Mouse (Mus musculus) C2C12 (cell line): Measurements from ENCODE around the gene Megf8. TPM values are rescaled to one million over a fixed set of nuclear protein-coding genes. Genes with fewer than 3 reads are reported as not detected.

Experiments used
- H3K27me3 ChIP-seq: one replicate; pipeline ENCODE4 v1.6.1; 2011; ENCODE audit not compliant: control insufficient read depth, insufficient read depth, insufficient read length
- H3K36me3 ChIP-seq: one replicate; pipeline ENCODE4 v1.6.1; 2011; ENCODE audit not compliant: control insufficient read depth, insufficient read depth
- H3K4me3 ChIP-seq: one replicate; pipeline ENCODE4 v1.5.1; 2011; ENCODE audit warnings: mild to moderate bottlenecking, control low read depth; ENCODE audit not compliant: poor library complexity, insufficient read depth, severe bottlenecking
- H3K79me2 ChIP-seq: one replicate; pipeline ENCODE4 v1.6.1; 2011; ENCODE audit not compliant: control insufficient read depth, insufficient read depth
- H3K79me3 ChIP-seq: one replicate; pipeline ENCODE4 v1.6.1; 2011; ENCODE audit warnings: low read depth, control low read depth
- H3ac ChIP-seq: one replicate; pipeline ENCODE3; 2011; ENCODE audit warnings: low read depth; ENCODE audit not compliant: control insufficient read depth, insufficient read length
- CEBPB ChIP-seq: IDR thresholded peaks from one replicate; pipeline ENCODE4 v1.6.1; 2011; ENCODE audit warnings: low read depth, mild to moderate bottlenecking, control low read depth, moderate library complexity
- CTCF ChIP-seq: IDR thresholded peaks from one replicate; pipeline ENCODE4 v1.5.1; 2011; ENCODE audit not compliant: control insufficient read depth, insufficient read depth, insufficient read length
- FOSL1 ChIP-seq: IDR thresholded peaks from one replicate; pipeline ENCODE4 v1.8.0; 2011; ENCODE audit warnings: mild to moderate bottlenecking, low read length; ENCODE audit not compliant: poor library complexity, insufficient read depth, severe bottlenecking
- MAX ChIP-seq: IDR thresholded peaks from one replicate; pipeline ENCODE4 v1.6.1; 2011; ENCODE audit warnings: mild to moderate bottlenecking, control low read depth
- MYOD1 ChIP-seq: IDR thresholded peaks from one replicate; pipeline ENCODE4 v1.6.1; 2011; ENCODE audit warnings: low read depth; ENCODE audit not compliant: control insufficient read depth, insufficient read length
- MYOG ChIP-seq: IDR thresholded peaks from one replicate; pipeline ENCODE4 v1.6.1; 2011; ENCODE audit not compliant: control insufficient read depth, insufficient read length; ENCODE audit errors: extremely low read depth
- USF1 ChIP-seq: IDR thresholded peaks from one replicate; pipeline ENCODE4 v1.6.1; 2011; ENCODE audit warnings: low read depth, mild to moderate bottlenecking, control low read depth, moderate library complexity
- polyA plus RNA-seq: library from polyadenylated mRNA; unstranded; fragments of >200 nt; fragmentation: generic; extraction: Trizol; gene quantifications from one replicate; pipeline ENCODE4 v1.2.1, GENCODE M21; 2012; ENCODE audit warnings: missing spikeins

The Megf8 gene
- polyA plus RNA-seq, 1 experiment, result 31.9 TPM

DNA sequence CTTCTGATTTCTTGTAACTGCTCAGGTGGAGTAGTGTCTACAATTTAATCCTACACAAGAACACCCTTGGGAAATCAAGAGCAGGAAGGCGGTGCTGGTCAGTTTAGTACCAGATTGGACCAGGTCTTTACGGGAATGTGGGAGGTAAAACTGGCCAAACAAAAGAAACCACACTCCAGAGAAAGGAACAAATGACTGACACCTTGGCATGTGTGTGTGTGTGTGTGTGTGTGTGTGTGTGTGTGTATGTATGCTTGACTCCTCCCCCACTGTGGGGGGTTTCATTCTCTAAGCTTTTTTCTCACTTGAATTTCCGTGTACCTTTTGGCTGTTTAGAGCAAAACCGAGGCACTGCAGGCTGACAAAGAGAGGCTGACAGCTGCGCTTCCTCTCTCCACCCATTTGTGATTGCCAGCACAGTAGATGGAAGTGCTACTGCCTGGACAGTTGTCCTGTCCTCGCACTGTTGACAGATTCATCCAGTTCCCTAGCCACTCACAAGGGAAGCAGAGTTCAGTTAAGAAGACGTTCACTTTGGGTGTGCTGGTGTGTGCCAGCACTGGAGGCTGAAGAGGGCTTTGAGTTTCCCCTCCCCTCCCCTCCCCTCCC lies 96.0 kb downstream of the Megf8 start, which contains the start of gene Cxcl17:
Gene Cxcl17, minus strand, starts transcription at position 54 of the 609 bp plus-strand sequence.
- no peak for TF ChIP-seq USF1
- TF ChIP-seq MAX, result no peak
- TF ChIP-seq CTCF, result no peak
- TF ChIP-seq MYOG, result no peak
- TF ChIP-seq MYOD1, result no peak
- no peak for TF ChIP-seq FOSL1
- no peak for TF ChIP-seq CEBPB
- H3K36me3 ChIP-seq, result no peaks in the 10 kb centered on the region
- H3K27me3 ChIP-seq, result peaks cover 4% of the 10 kb centered on the region
- H3K79me3 ChIP-seq, result no peaks in the 10 kb centered on the region
- no peak within 1 kb of the TSS for H3ac ChIP-seq
- H3K4me3 ChIP-seq, result no peak within 1 kb of the TSS
- H3K79me2 ChIP-seq, result no peaks in the 10 kb centered on the region

Other genes starting within 250 kb of the Megf8 start
- 9.8 TPM for gene Grik5, start 244.8 kb upstream of the Megf8 start, polyA plus RNA-seq
- gene Zfp574, start 244.6 kb upstream of the Megf8 start, polyA plus RNA-seq, result 15.5 TPM
- 0.02 TPM for gene Pou2f2, start 137.4 kb upstream of the Megf8 start, polyA plus RNA-seq
- 5.3 TPM for gene Dedd2, start 96.5 kb upstream of the Megf8 start, polyA plus RNA-seq
- 5.4 TPM for gene Zfp526, start 95.7 kb upstream of the Megf8 start, polyA plus RNA-seq
- gene Gsk3a, start 79.3 kb upstream of the Megf8 start, polyA plus RNA-seq, result 87.3 TPM
- gene Erf, start 66.4 kb upstream of the Megf8 start, polyA plus RNA-seq, result 61.8 TPM
- 79.5 TPM for gene Cic, start 49.5 kb upstream of the Megf8 start, polyA plus RNA-seq
- gene Pafah1b3, start 19.2 kb upstream of the Megf8 start, polyA plus RNA-seq, result 90.8 TPM
- not detected for gene Prr19, start 15.8 kb upstream of the Megf8 start, polyA plus RNA-seq
- 0.13 TPM for gene Tmem145, start 11.1 kb upstream of the Megf8 start, polyA plus RNA-seq
- gene Cnfn, start 52.6 kb downstream of the Megf8 start, polyA plus RNA-seq, result 0.08 TPM
- gene Lipe, start 81.5 kb downstream of the Megf8 start, polyA plus RNA-seq, result 3.0 TPM
- gene Cxcl17, start 95.7 kb downstream of the Megf8 start, polyA plus RNA-seq, result not detected
- 0.06 TPM for gene Ceacam1, start 160.4 kb downstream of the Megf8 start, polyA plus RNA-seq
- not detected for gene Ceacam2, start 222.7 kb downstream of the Megf8 start, polyA plus RNA-seq